ENCODE assay signal across 13 mouse cellular contexts in the genomic region with DNA sequence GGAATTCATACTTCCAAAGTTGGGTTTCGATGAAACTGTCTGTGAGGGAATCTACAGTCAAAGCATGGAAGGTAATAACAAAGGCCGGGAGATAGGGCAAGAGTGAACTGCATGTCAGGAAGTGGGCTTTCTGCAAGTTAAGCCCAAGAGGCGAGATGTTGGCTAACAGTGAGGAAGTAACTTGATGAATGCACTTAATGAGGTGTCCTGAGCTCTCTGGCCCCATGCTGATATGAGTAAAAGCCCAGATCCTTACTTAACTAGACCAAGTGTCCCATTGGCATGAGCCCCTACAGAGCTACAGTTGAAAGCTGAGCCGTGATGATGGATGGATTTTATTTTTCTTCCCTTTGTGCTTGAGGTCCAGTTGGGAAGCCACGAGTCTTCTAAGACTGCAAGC.
"Had no signal": no experiment of that assay in that cellular context is flagged by ENCODE, and none has a peak within 500 bp of the region (broad histone marks: within the 10 kb centered on the region; RNA-seq: fewer than 3 reads in every experiment).

No protein-coding gene starts in this region.

- DNase-seq: kidney, adult 11 months; kidney, postnatal 10 days; right cerebral cortex, postnatal 25 days; thymus, adult 18-20 months; thymus, postnatal 14 days had no signal

- H3K9ac ChIP-seq: liver, embryonic 15.5 days; lung, embryonic 15.5 days; midbrain, embryonic 15.5 days; neural tube, embryonic 12.5 days had no signal

- ATAC-seq: midbrain, embryonic 15.5 days had no signal

- H3K36me3 ChIP-seq: limb, embryonic 10.5 days; liver, embryonic 15.5 days; lung, embryonic 15.5 days; midbrain, embryonic 15.5 days; neural tube, embryonic 12.5 days had no signal

- H3K27me3 ChIP-seq: liver, embryonic 15.5 days; lung, embryonic 15.5 days; megakaryocyte, embryonic 14.5 days; midbrain, embryonic 15.5 days; neural tube, embryonic 12.5 days had no signal

- H3K27ac ChIP-seq: limb, embryonic 10.5 days; liver, embryonic 15.5 days; lung, embryonic 15.5 days; midbrain, embryonic 15.5 days; neural tube, embryonic 12.5 days had no signal

- H3K4me3 ChIP-seq: limb, embryonic 10.5 days; liver, embryonic 15.5 days; lung, embryonic 15.5 days; megakaryocyte, embryonic 14.5 days; midbrain, embryonic 15.5 days; neural tube, embryonic 12.5 days had no signal

- H3K9me3 ChIP-seq: limb, embryonic 10.5 days; liver, embryonic 15.5 days; lung, embryonic 15.5 days; megakaryocyte, embryonic 14.5 days; midbrain, embryonic 15.5 days; neural tube, embryonic 12.5 days had no signal

- H3K4me1 ChIP-seq: limb, embryonic 10.5 days; liver, embryonic 15.5 days; midbrain, embryonic 15.5 days; neural tube, embryonic 12.5 days had no signal

- H3K4me2 ChIP-seq: liver, embryonic 11.5 days; liver, embryonic 15.5 days; lung, embryonic 15.5 days; midbrain, embryonic 11.5 days; midbrain, embryonic 15.5 days; neural tube, embryonic 12.5 days had no signal
